Mouse (Mus musculus) heart, embryonic 15.5 days (tissue): Measurements from ENCODE around the gene Tmem140. TPM values are rescaled to one million over a fixed set of nuclear protein-coding genes. Genes with fewer than 3 reads are reported as not detected.

Experiments
- ATAC-seq: fragments of 200-750 bp; cut with Nextera tagmentation; replicated peaks from 2 replicates; pipeline ENCODE4 v1.8.0; 2017; ENCODE audit warnings: low read depth, moderate TSS enrichment; ENCODE audit not compliant: insufficient number of reproducible peaks, insufficient read depth, low FRiP score
- H3K27ac ChIP-seq: fragments of 300-500 bp; sonication (generic); 2 replicates; pipeline ENCODE4 v1.5.1; 2015; ENCODE audit warnings: mild to moderate bottlenecking, inconsistent platforms
- H3K27me3 ChIP-seq: fragments of 300-500 bp; sonication (generic); 2 replicates; pipeline ENCODE4 v1.6.1; 2015; ENCODE audit warnings: inconsistent platforms
- H3K36me3 ChIP-seq: fragments of 300-500 bp; sonication (generic); 2 replicates; pipeline ENCODE4 v1.6.1; 2015; ENCODE audit warnings: mild to moderate bottlenecking, inconsistent platforms
- H3K4me1 ChIP-seq: fragments of 300-500 bp; sonication (generic); replicated peaks from 2 replicates; pipeline ENCODE4 v1.6.1; 2015; ENCODE audit warnings: inconsistent platforms
- H3K4me2 ChIP-seq: fragments of 300-500 bp; sonication (generic); 2 replicates; pipeline ENCODE4 v1.6.1; 2015; ENCODE audit warnings: inconsistent platforms, mild to moderate bottlenecking, moderate library complexity
- H3K4me3 ChIP-seq: fragments of 300-500 bp; sonication (generic); 2 replicates; pipeline ENCODE4 v1.5.1; 2015; ENCODE audit warnings: mild to moderate bottlenecking, inconsistent platforms
- H3K9ac ChIP-seq: fragments of 300-500 bp; sonication (generic); 2 replicates; pipeline ENCODE4 v1.6.1; 2015; ENCODE audit warnings: mild to moderate bottlenecking, inconsistent platforms
- H3K9me3 ChIP-seq: fragments of 300-500 bp; sonication (generic); replicated peaks from 2 replicates; pipeline ENCODE4 v1.6.1; 2016; ENCODE audit warnings: inconsistent platforms
- WGBS: fragments of 180-500 bp; shearing (Covaris S2); methylation state at CpG from one replicate; pipeline ENCODE4 v1.1.7; 2015; ENCODE audit warnings: mixed read lengths; 5-methylcytosine and 5-hydroxymethylcytosine counted together
- polyA plus RNA-seq: library from polyadenylated mRNA; unstranded; fragments of >200 nt; fragmentation: Nextera tagmentation; extraction: Ambion mirVana; gene quantifications from 2 replicates; pipeline ENCODE4 v1.2.1, GENCODE M21; 2015

The Tmem140 gene
- polyA plus RNA-seq: 1.4 and 2.2 TPM in 2 replicates

GRCm38 (mm10) chr6:34862791-34863403, at the start of gene Tmem140:
TSS of gene Tmem140 (plus strand) at chr6:34863146.
- H3K4me2 ChIP-seq: peak within 1 kb of the TSS; percentile 53
- peak within 1 kb of the TSS; percentile 23; the same call in 1 of the 2 replicates for H3K27ac ChIP-seq
- 22% methylated on average over 11 of the region's 11 CpGs for WGBS
- no peak within 1 kb of the TSS for H3K9ac ChIP-seq
- H3K9me3 ChIP-seq: no peaks in the 10 kb centered on the region
- peak within 1 kb of the TSS; percentile 23 for H3K4me3 ChIP-seq
- peaks cover 32% of the 10 kb centered on the region for H3K4me1 ChIP-seq
- H3K27me3 ChIP-seq: no peaks in the 10 kb centered on the region
- H3K36me3 ChIP-seq: no peaks in the 10 kb centered on the region
- ATAC-seq: no peak

DNA sequence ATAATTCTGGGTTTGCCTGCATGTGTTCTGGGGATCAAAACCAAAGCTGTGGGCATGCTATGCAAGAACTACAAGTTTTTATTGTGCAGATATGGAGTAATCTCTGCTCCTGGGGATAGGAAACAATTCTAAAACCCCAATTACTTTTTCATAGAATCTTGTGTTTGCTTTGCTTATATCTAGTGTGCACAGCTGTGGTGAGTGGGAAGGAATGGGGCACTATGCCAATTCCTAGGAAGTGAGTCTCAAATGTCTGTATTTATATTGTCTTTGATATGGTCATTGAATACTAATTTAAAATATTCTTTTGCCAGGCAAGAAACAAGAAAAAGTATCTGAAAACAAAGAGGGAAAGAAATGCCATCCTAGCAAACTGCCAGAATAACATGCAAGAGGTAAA, 38.5 kb upstream of the Tmem140 start:
- H3K36me3 ChIP-seq: no peaks in the 10 kb centered on the region
- no peak overlapping the region for H3K4me3 ChIP-seq
- H3K9ac ChIP-seq: no peak overlapping the region
- no peak overlapping the region for H3K27ac ChIP-seq
- no peaks in the 10 kb centered on the region for H3K4me1 ChIP-seq
- no peaks in the 10 kb centered on the region for H3K27me3 ChIP-seq
- no peak for ATAC-seq
- H3K4me2 ChIP-seq: no peak overlapping the region
- no peaks in the 10 kb centered on the region for H3K9me3 ChIP-seq

DNA sequence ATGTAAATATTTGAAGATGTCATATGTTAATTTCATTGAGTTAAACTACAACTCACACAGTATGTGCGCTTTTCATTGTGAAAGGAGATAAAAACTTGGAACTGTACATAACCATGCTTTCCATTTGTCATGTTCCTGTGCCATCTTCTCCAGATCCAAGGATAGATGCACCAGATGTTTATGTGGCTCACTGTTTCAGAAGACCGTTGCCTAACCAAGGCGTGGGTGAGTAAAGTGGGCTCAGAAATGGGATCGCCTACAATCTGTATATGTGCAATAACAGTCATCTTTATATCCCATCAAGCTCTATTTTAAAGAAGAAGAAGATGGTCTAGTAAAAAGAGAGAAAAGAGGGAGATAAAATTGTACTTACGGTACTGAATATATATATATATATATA, 30.6 kb upstream of the Tmem140 start:
- H3K9ac ChIP-seq: no peak overlapping the region
- H3K9me3 ChIP-seq: no peaks in the 10 kb centered on the region
- no peak overlapping the region for H3K27ac ChIP-seq
- no peak overlapping the region for H3K4me3 ChIP-seq
- no peak for ATAC-seq
- no peaks in the 10 kb centered on the region for H3K4me1 ChIP-seq
- H3K4me2 ChIP-seq: no peak overlapping the region
- no peaks in the 10 kb centered on the region for H3K27me3 ChIP-seq
- WGBS: 94% methylated on average over 5 of the region's 5 CpGs
- no peaks in the 10 kb centered on the region for H3K36me3 ChIP-seq

DNA sequence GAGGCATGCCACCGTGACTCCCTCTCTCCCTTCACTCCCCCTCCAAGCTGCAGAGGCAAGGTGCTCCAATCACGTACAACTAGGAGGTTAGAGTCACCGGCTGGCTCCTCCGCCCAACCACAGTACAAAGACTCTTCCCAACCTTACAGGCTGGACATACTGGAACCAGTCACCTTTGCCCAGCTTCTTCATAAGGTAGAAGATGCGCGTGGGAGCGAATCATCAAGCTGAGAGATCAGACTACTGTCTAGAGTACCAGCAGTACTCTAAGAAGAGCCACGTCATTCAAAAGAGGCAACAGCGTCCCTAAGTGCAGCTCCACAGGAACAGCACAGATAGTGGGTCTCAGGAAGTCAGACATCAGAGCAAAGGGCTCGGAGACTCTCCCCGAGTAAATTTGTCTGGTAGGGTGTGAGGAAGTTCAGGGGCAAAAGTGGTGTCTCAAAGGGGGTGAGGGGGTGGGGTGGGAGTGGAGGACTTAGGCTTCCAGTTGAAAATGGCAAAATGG, 1.3 kb upstream of the Tmem140 start:
- Histone ChIP-seq H3K27me3 (no peaks in the 10 kb centered on the region), H3K4me1 (peaks cover 26% of the 10 kb centered on the region), H3K4me3 (no peak overlapping the region), H3K4me2 (no peak overlapping the region), H3K9me3 (no peaks in the 10 kb centered on the region), H3K9ac (no peak overlapping the region), H3K27ac (no peak overlapping the region), H3K36me3 (no peaks in the 10 kb centered on the region)
- WGBS: 85% methylated on average over 11 of the region's 11 CpGs
- no peak for ATAC-seq

DNA sequence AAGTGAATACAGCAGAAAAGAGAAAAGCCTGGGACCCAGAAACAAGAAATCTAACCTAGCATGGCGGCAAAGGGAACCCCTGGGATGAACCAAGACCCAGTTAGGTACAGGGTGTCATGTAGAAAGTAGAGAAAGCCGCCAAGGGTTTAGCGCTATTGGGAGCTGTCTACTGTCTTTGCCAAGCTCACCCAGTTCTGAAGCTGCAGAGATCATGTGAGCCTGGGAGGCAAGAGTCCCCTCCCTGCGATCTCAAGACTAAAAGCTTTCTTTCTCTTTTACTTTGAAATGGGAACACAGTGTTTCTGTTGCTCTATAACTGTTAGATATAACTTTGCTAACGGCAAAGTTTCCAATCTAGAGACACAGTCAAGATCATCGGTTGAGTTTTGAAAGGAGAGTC, 565 bp upstream of the Tmem140 start:
- Histone ChIP-seq H3K27ac (peak overlapping the region; percentile 14; the same call in 1 of the 2 replicates), H3K4me1 (peaks cover 32% of the 10 kb centered on the region), H3K36me3 (no peaks in the 10 kb centered on the region), H3K9me3 (no peaks in the 10 kb centered on the region), H3K4me3 (peak overlapping the region; percentile 23), H3K9ac (no peak overlapping the region), H3K27me3 (no peaks in the 10 kb centered on the region), H3K4me2 (peak overlapping the region; percentile 53)
- 88% methylated on average over 6 of the region's 6 CpGs for WGBS
- ATAC-seq: no peak

- H3K9ac ChIP-seq: no peak overlapping the region
Measured at GRCm38 (mm10) chr6:34863786-34864514, 1.0 kb downstream of the Tmem140 start.

GRCm38 (mm10) chr6:34865213-34865612, 2.3 kb downstream of the Tmem140 start:
- Histone ChIP-seq H3K4me2 (no peak overlapping the region), H3K36me3 (no peaks in the 10 kb centered on the region), H3K4me1 (peaks cover 45% of the 10 kb centered on the region), H3K27me3 (no peaks in the 10 kb centered on the region), H3K27ac (peak overlapping the region; percentile 80), H3K4me3 (no peak overlapping the region), H3K9ac (no peak overlapping the region), H3K9me3 (no peaks in the 10 kb centered on the region)
- no peak for ATAC-seq
- 43% methylated on average over 5 of the region's 5 CpGs for WGBS

More at GRCm38 (mm10) chr6:34863786-34864514, 1.0 kb downstream of the Tmem140 start:
- H3K27me3 ChIP-seq: no peaks in the 10 kb centered on the region
- H3K27ac ChIP-seq: peak overlapping the region; percentile 23; the same call in 1 of the 2 replicates
- no peaks in the 10 kb centered on the region for H3K9me3 ChIP-seq
- H3K4me3 ChIP-seq: no peak overlapping the region
- no peak for ATAC-seq
- no peaks in the 10 kb centered on the region for H3K36me3 ChIP-seq
- 39% methylated on average over 9 of the region's 9 CpGs for WGBS
- H3K4me2 ChIP-seq: no peak overlapping the region
- peaks cover 35% of the 10 kb centered on the region for H3K4me1 ChIP-seq

DNA sequence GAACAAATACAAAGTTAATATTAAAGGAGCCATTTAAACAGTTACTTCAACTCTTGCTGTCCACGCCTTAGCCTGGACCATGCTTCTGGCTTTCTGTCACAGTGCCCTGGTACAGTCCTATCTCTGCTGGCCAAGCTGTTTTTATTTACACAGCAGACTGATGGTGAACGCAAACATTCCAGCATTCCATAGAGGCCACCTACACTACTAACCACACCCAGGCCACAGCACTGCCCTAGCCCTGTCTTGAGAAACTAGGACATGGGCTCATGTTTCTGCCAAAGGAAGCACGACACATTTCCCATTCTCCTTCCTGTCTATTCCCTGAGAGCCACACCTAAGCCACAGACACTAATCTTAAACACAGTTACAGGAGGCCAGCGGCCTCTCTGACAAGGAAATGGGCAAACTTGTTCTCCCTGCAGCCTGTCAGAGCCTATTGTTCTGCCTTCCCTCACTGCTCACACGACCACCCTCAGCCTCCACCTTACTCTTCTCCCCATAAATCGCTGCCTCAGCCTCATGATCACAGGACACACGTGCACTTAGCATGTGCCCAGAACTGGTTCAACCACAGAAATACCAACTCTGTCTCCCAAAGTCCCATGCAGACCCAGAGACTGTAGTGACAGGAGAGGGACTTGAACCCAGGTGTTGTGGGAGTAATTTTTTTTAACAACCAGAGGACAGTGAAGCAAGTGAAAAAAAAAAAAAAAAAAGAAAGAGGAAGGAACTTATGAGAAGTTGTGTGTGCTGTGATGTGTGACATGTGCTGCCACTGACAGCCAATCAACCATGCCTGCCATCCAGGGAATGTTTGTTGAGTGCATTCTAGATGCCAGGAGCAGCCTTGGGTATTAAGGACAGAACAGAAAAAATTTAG, 3.0 kb downstream of the Tmem140 start:
- H3K27ac ChIP-seq: peak overlapping the region; percentile 80
- H3K4me2 ChIP-seq: no peak overlapping the region
- peaks cover 48% of the 10 kb centered on the region for H3K4me1 ChIP-seq
- no peak overlapping the region for H3K9ac ChIP-seq
- no peaks in the 10 kb centered on the region for H3K9me3 ChIP-seq
- H3K36me3 ChIP-seq: no peaks in the 10 kb centered on the region
- peak; percentile 68; the same call in 1 of the 2 replicates for ATAC-seq
- WGBS: 43% methylated on average over 7 of the region's 7 CpGs
- H3K4me3 ChIP-seq: no peak overlapping the region
- H3K27me3 ChIP-seq: no peaks in the 10 kb centered on the region

DNA sequence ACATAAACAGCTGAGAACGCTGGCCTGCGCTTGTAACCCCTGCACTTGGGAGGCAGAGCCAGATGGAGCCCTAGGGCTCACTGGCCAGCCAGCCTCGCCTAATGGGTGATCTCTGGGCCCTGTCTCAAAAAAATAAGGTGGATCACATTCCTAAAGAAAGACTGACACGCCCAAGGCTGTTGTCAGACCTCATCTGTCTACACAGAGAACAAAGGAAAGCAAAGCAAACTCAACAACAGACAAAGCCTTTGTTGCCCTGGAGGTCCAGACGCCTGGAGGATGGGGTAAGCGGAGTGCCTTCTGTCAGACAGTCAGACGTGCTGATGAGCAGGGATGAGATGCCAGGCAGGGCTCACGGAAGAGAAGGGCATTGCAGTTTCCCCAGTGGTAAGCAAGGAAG, 3.8 kb downstream of the Tmem140 start:
- no peak overlapping the region for H3K9ac ChIP-seq
- H3K4me1 ChIP-seq: peaks cover 50% of the 10 kb centered on the region
- no peak for ATAC-seq
- H3K27ac ChIP-seq: no peak overlapping the region; the same call in 1 of the 2 replicates
- H3K36me3 ChIP-seq: no peaks in the 10 kb centered on the region
- H3K27me3 ChIP-seq: no peaks in the 10 kb centered on the region
- no peak overlapping the region for H3K4me2 ChIP-seq
- no peak overlapping the region for H3K4me3 ChIP-seq
- no peaks in the 10 kb centered on the region for H3K9me3 ChIP-seq
- 72% methylated on average over 8 of the region's 8 CpGs for WGBS

- Histone ChIP-seq H3K4me2 (no peak overlapping the region), H3K27ac (no peak overlapping the region), H3K4me3 (no peak overlapping the region), H3K36me3 (no peaks in the 10 kb centered on the region), H3K9ac (no peak overlapping the region), H3K9me3 (no peaks in the 10 kb centered on the region), H3K4me1 (peaks cover 49% of the 10 kb centered on the region), H3K27me3 (no peaks in the 10 kb centered on the region)
- ATAC-seq: no peak
- WGBS: 73% methylated on average over 16 of the region's 16 CpGs
Measured at GRCm38 (mm10) chr6:34867301-34867994, 4.5 kb downstream of the Tmem140 start.

GRCm38 (mm10) chr6:34867995-34868350, 5.0 kb downstream of the Tmem140 start:
- ATAC-seq: no peak
- H3K4me1 ChIP-seq: peaks cover 45% of the 10 kb centered on the region
- 66% methylated on average over 10 of the region's 10 CpGs for WGBS

More at GRCm38 (mm10) chr6:34867995-34868350, 5.0 kb downstream of the Tmem140 start:
- H3K4me2 ChIP-seq: no peak overlapping the region
- H3K4me3 ChIP-seq: no peak overlapping the region
- no peaks in the 10 kb centered on the region for H3K27me3 ChIP-seq
- no peak overlapping the region for H3K27ac ChIP-seq
- no peaks in the 10 kb centered on the region for H3K36me3 ChIP-seq
- no peak overlapping the region for H3K9ac ChIP-seq
- H3K9me3 ChIP-seq: no peaks in the 10 kb centered on the region
